Mouse (Mus musculus): ENCODE data around the gene Npas2.

DNA sequence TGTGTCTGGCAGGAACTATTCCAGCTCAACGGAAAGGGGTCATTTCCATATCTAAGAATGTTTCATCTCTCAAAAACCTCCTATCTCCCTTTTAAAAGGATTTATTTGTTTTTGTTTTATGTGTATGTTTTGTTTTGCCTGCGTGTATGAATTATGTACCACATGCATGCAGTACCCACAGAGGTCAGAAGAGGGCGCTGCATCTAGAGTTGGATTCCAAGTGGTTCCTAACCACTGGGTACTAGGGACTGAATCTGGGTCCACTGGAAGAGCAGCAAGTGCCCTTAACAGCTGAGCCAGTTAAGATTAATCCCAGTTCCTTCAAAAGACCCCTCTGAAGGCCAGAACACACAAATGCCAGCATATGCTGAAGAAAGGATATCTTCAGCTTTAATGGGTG, 24.1 kb downstream of the Npas2 start:
- TF ChIP-seq CTCF (IDR thresholded peaks at IDR 0.05; ENCODE audit: low read depth): peak; percentile 37
- TF ChIP-seq EP300 (IDR thresholded peaks at IDR 0.05; ENCODE audit: low read depth): no peak

Data from heart, postnatal 0 days (tissue).